Mouse (Mus musculus): Measurements from ENCODE around the gene Micu1. TPM values are rescaled to one million over a fixed set of nuclear protein-coding genes. Genes with fewer than 3 reads are reported as not detected.

Gene Micu1
- polyA plus RNA-seq, 1 experiment, result 98.4 TPM

GRCm38 (mm10) chr10:59809991-59810574 lies 107.8 kb downstream of the Micu1 start:
- DNase-seq (ENCODE audit: low spot score), result no peak

GRCm38 (mm10) chr10:59812939-59813338 lies 110.7 kb downstream of the Micu1 start:
- DNase-seq (ENCODE audit: low spot score), result no peak

GRCm38 (mm10) chr10:59813759-59814158 lies 111.5 kb downstream of the Micu1 start:
- no peak for DNase-seq (ENCODE audit: low spot score)

- DNase-seq (ENCODE audit: low spot score), result no peak
Measured at GRCm38 (mm10) chr10:59814505-59815155, 112.4 kb downstream of the Micu1 start.

GRCm38 (mm10) chr10:59816569-59816968 lies 114.3 kb downstream of the Micu1 start:
- DNase-seq (ENCODE audit: low spot score), result no peak

- DNase-seq (ENCODE audit: low spot score), result no peak
Measured at GRCm38 (mm10) chr10:59817528-59817927, 115.3 kb downstream of the Micu1 start.

- no peak for DNase-seq (ENCODE audit: low spot score)
Measured at GRCm38 (mm10) chr10:59817991-59818390, 115.7 kb downstream of the Micu1 start.

GRCm38 (mm10) chr10:59819146-59819545 lies 116.9 kb downstream of the Micu1 start:
- DNase-seq (ENCODE audit: low spot score), result no peak

- DNase-seq (ENCODE audit: low spot score), result no peak
Measured at GRCm38 (mm10) chr10:59820886-59821285, 118.6 kb downstream of the Micu1 start.

GRCm38 (mm10) chr10:59821334-59822066 lies 119.2 kb downstream of the Micu1 start:
- no peak for DNase-seq (ENCODE audit: low spot score)

GRCm38 (mm10) chr10:59822857-59823256 lies 120.6 kb downstream of the Micu1 start:
- DNase-seq (ENCODE audit: low spot score), result no peak

- no peak for DNase-seq (ENCODE audit: low spot score)
Measured at GRCm38 (mm10) chr10:59825137-59825812, 123.0 kb downstream of the Micu1 start.

- no peak for DNase-seq (ENCODE audit: low spot score)
Measured at GRCm38 (mm10) chr10:59829886-59830285, 127.6 kb downstream of the Micu1 start.

GRCm38 (mm10) chr10:59831950-59832349 lies 129.7 kb downstream of the Micu1 start:
- DNase-seq (ENCODE audit: low spot score), result no peak

- DNase-seq (ENCODE audit: low spot score), result no peak
Measured at GRCm38 (mm10) chr10:59835301-59836155, 133.3 kb downstream of the Micu1 start.

- DNase-seq (ENCODE audit: low spot score), result no peak
Measured at GRCm38 (mm10) chr10:59837490-59837889, 135.2 kb downstream of the Micu1 start.

- no peak for DNase-seq (ENCODE audit: low spot score)
Measured at GRCm38 (mm10) chr10:59841434-59841833, 139.2 kb downstream of the Micu1 start.

- DNase-seq (ENCODE audit: low spot score), result no peak
Measured at GRCm38 (mm10) chr10:59843125-59843524, 140.8 kb downstream of the Micu1 start.

- no peak for DNase-seq (ENCODE audit: low spot score)
Measured at GRCm38 (mm10) chr10:59844686-59845085, 142.4 kb downstream of the Micu1 start.

GRCm38 (mm10) chr10:59846416-59846815 lies 144.1 kb downstream of the Micu1 start:
- DNase-seq (ENCODE audit: low spot score), result no peak

GRCm38 (mm10) chr10:59848079-59848877 lies 146.0 kb downstream of the Micu1 start:
- DNase-seq (ENCODE audit: low spot score), result no peak

Measured in urinary bladder, adult 2 months (tissue).